In the genomic region with DNA sequence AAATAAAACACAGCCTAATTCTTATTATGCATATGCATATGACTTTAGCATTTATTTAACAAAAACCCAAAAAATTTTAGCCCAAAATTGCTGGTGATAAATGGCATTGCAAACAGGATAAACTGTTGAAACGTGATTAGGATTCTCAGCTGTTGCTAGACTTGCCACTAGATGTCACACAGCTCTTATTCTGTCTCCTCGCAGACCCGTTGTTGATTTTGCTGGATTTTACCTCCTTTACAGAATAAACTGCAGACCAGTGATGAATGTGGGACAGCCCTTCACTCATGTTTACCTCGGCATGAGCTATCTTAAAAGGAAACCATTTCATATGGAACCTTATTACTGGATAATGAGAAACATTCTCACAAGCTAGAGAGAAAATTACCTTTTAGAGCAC, we compare ENCODE assay signal across 12 mouse cellular contexts.
A peak's percentile ranks its signal among the peaks of the same experiment; 100 is the strongest.
DNase-seq lines count a peak whose midpoint lies in the region; ATAC-seq and TF ChIP-seq lines count a peak whose summit lies in the region.
"Had no signal": no experiment of that assay in that cellular context is flagged by ENCODE, and none has a peak within 500 bp of the region (broad histone marks: within the 10 kb centered on the region; RNA-seq: fewer than 3 reads in every experiment).

No protein-coding gene starts in this region.

- H3K4me1 ChIP-seq in cerebellum, adult 2 months (ENCODE audit: control insufficient read depth, insufficient read depth, low read length) = no peaks in the 10 kb centered on the region
- H3K4me1 ChIP-seq: heart, embryonic 12.5 days; midbrain, embryonic 12.5 days had no signal

- no peak overlapping the region for H3K27ac ChIP-seq in cerebellum, adult 2 months (ENCODE audit: insufficient read depth, low read length)
- H3K27ac ChIP-seq: liver, embryonic 14.5 days; midbrain, embryonic 12.5 days had no signal

- no peaks in the 10 kb centered on the region for H3K27me3 ChIP-seq in cerebellum, adult 2 months (ENCODE audit: control insufficient read depth, insufficient read depth, low read length)
- H3K27me3 ChIP-seq: heart, embryonic 12.5 days; midbrain, embryonic 12.5 days had no signal

- TF ChIP-seq CTCF in cerebellum, adult 2 months (IDR thresholded peaks at IDR 0.05; ENCODE audit: borderline replicate concordance, insufficient read depth, low read depth, low read length) = peak; percentile 4; the same call in 1 of the 2 replicates

- DNase-seq in cerebellum, adult 2 months = no peak
- DNase-seq in cerebellum, adult 11-12 months = no peak
- peak; percentile 10 for DNase-seq in layer of hippocampus, adult 11-12 months (ENCODE audit: low spot score)
- DNase-seq in layer of hippocampus, postnatal 36 days = no peak
- DNase-seq in ES-CJ7 (ENCODE audit: low read depth, low spot score) = peak; percentile 18
- peak; percentile 35 for DNase-seq in forelimb bud, embryonic 11.5 days (ENCODE audit: low read depth, low spot score)
- no peak for DNase-seq in thymus, postnatal 36 days
- DNase-seq: kidney, adult 9 months had no signal

- no peak for TF ChIP-seq POLR2A in cerebellum, adult 2 months (IDR thresholded peaks at IDR 0.05; ENCODE audit: borderline replicate concordance, insufficient read depth, low read length)

- WGBS in cerebellum, adult 2 months = 15% methylated on average over 4 of the region's 4 CpGs

- ATAC-seq in megakaryocyte-erythroid progenitor cell, adult 5-6 weeks (replicated peaks; ENCODE audit: low FRiP score, low TSS enrichment, poor library complexity, severe bottlenecking) = no peak

- no peak overlapping the region for H3K4me3 ChIP-seq in cerebellum, adult 2 months (replicated peaks; ENCODE audit: insufficient read depth, low read depth, low read length)
- H3K4me3 ChIP-seq: heart, embryonic 12.5 days; midbrain, embryonic 12.5 days had no signal

Comparison
In these comparisons a context has a peak if more than half of its experiments do, and no peak if none do; other contexts are left out.
1. DNase-seq: peak in layer of hippocampus, adult 11-12 months (single experiment), ES-CJ7 (single experiment) and forelimb bud, embryonic 11.5 days (single experiment); none in cerebellum, adult 2 months (0 of 2), cerebellum, adult 11-12 months (single experiment), layer of hippocampus, postnatal 36 days (0 of 2) and thymus, postnatal 36 days (0 of 2).